Mouse (Mus musculus): ENCODE measurements around the gene Slc22a4. TPM values are rescaled to one million over a fixed set of nuclear protein-coding genes. Genes with fewer than 3 reads are reported as not detected.

Gene Slc22a4
- total and polyA plus RNA-seq, 3 experiments: 3.5 to 5.8 TPM; not detected in 1

DNA sequence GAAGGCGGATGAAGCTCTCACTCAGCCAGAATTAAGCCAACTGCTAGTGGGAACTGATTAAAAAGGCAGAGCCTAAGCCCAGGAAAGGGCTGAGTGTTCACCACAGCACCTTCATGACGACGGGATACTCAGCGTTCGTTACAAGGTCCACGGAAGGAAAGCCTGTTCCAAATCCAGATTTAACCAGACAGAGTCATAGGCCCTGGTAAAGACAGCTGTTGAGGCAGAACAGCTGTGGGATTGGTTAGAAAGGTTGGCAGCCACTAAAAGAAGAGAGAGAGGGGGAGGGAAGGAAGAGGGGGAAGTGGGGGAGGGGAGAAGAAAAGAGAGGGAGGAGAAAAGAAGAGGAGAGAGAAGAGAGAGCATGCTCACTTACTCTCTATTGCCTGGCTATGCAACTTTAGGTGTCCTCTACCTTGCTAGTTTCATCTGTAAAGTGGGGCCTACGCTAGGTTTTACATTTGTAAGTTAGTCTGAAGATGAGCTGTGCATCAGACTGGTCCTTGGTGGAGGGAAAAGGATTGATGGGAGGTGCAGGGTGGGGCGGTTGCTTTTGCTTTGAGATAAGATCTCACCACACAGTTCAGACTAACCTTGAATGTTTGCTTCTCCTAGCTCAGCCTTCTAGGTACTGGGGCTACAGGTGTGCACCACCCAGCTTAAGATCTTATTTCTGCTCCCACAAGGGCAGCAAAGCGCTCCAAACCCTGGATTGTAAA lies 35.0 kb upstream of the Slc22a4 start:
- Histone ChIP-seq H3K79me2 (ENCODE audit: control insufficient read depth, insufficient read depth, low read length, poor library complexity) (no peaks in the 10 kb centered on the region), H3K9ac (ENCODE audit: control insufficient read depth, low read depth, low read length, poor library complexity, severe bottlenecking) (no peak overlapping the region), H3K9me3 (replicated peaks; ENCODE audit: insufficient read depth, low read length) (no peaks in the 10 kb centered on the region), H3K27me3 (ENCODE audit: control insufficient read depth in 1 of 2, insufficient read depth in 2 of 2, low read length in 2 of 2) (peaks cover 4 to 5% of the 10 kb centered on the region in 2 experiments), H3K4me3 (ENCODE audit: control insufficient read depth in 1 of 2, insufficient read depth in 1 of 2, low read depth in 2 of 2, low read length in 2 of 2) (no peak overlapping the region), H3K4me1 (ENCODE audit: control insufficient read depth in 1 of 2, insufficient read depth in 2 of 2, low read length in 2 of 2) (peaks cover 0 to 2% of the 10 kb centered on the region in 2 experiments; a peak in 1 of 4 replicates), H3K27ac (ENCODE audit: control insufficient read depth, low read depth, low read length) (no peak overlapping the region), H3K36me3 (ENCODE audit: control insufficient read depth in 1 of 2, insufficient read depth in 2 of 2, low read length in 2 of 2) (no peaks in the 10 kb centered on the region)
- TF ChIP-seq SIN3A (IDR thresholded peaks at IDR 0.05; ENCODE audit: low read length) (no peak), ZKSCAN1 (IDR thresholded peaks at IDR 0.05; ENCODE audit: low read depth, low read length) (no peak), RAD21 (IDR thresholded peaks at IDR 0.05; ENCODE audit: low read depth, low read length) (no peak), MAFK (IDR thresholded peaks at IDR 0.05; ENCODE audit: borderline replicate concordance, low read depth, low read length) (no peak), CTCF (IDR thresholded peaks at IDR 0.05 in 2 of 3, conservative IDR thresholded peaks at IDR 0.05 in 1 of 3; ENCODE audit: control insufficient read depth in 1 of 3, insufficient read depth in 1 of 3, low read depth in 2 of 3, low read length in 3 of 3, poor library complexity in 1 of 3, severe bottlenecking in 1 of 3) (no peak), POLR2AphosphoS2 (IDR thresholded peaks at IDR 0.05; ENCODE audit: low read length) (no peak), EP300 (IDR thresholded peaks at IDR 0.05; ENCODE audit: low read depth in 1 of 2, low read length in 2 of 2) (no peak), MAZ (IDR thresholded peaks at IDR 0.05; ENCODE audit: low read depth, low read length) (no peak), TCF12 (IDR thresholded peaks at IDR 0.05; ENCODE audit: low read depth, low read length) (no peak), RCOR1 (IDR thresholded peaks at IDR 0.05; ENCODE audit: low read depth, low read length) (no peak), CHD1 (IDR thresholded peaks at IDR 0.05; ENCODE audit: low read depth, low read length) (no peak), MXI1 (IDR thresholded peaks at IDR 0.05; ENCODE audit: low read depth, low read length) (no peak), ZMIZ1 (IDR thresholded peaks at IDR 0.05; ENCODE audit: low read depth, low read length) (no peak), TBP (IDR thresholded peaks at IDR 0.05; ENCODE audit: low read depth, low read length) (no peak), BHLHE40 (IDR thresholded peaks at IDR 0.05; ENCODE audit: borderline replicate concordance, low read depth, low read length) (no peak), SMC3 (IDR thresholded peaks at IDR 0.05; ENCODE audit: low read depth, low read length) (no peak)
- DNase-seq (ENCODE audit: low read depth, low spot score): no peak

DNA sequence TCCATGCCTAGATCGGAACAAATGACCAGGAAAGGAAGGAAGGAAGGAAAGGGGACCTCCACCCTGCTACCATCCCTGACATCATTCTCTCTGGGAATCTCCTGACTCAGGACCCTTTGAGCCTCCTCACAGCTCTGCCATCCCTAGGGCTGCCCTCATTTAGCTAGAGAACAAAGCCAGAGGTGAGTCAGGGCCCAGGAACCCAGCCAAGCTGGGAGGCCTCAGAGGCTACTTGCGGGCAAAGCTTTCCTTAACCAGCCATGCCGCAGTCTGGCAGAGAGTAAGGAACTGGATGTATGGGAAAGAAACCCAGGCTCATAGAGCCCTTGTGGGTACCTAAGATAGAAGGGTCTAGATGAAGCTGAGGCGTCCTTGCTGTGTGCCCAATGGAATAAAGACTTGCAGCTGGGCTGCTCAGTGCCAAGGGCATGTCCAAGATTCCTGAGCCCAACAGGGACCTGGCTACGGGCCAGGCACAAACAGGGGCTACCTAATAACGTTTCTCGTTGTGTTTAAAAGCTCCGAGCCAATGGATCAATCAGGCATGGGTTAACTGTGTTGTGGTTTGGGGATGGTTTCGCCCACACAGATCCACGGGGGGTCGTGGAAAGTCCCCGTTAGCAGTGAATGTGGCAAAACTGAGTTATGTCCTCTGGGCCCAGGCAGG lies 34.3 kb upstream of the Slc22a4 start:
- no peak overlapping the region for H3K4me3 ChIP-seq (ENCODE audit: control insufficient read depth in 1 of 2, insufficient read depth in 1 of 2, low read depth in 2 of 2, low read length in 2 of 2)
- H3K27ac ChIP-seq (ENCODE audit: control insufficient read depth, low read depth, low read length): no peak overlapping the region
- no peaks in the 10 kb centered on the region for H3K79me2 ChIP-seq (ENCODE audit: control insufficient read depth, insufficient read depth, low read length, poor library complexity)
- H3K4me1 ChIP-seq (ENCODE audit: control insufficient read depth in 1 of 2, insufficient read depth in 2 of 2, low read length in 2 of 2): peaks cover 0 to 2% of the 10 kb centered on the region in 2 experiments; a peak in 1 of 4 replicates
- TF ChIP-seq CHD2 (IDR thresholded peaks at IDR 0.05; ENCODE audit: low read length) (no peak), POLR2AphosphoS5 (IDR thresholded peaks at IDR 0.05; ENCODE audit: borderline replicate concordance, low read depth, low read length) (no peak), RAD21 (IDR thresholded peaks at IDR 0.05; ENCODE audit: low read depth, low read length) (no peak), TBP (IDR thresholded peaks at IDR 0.05; ENCODE audit: low read depth, low read length) (no peak), MAX (IDR thresholded peaks at IDR 0.05; ENCODE audit: low read length) (no peak)
- no peak overlapping the region for H3K9ac ChIP-seq (ENCODE audit: control insufficient read depth, low read depth, low read length, poor library complexity, severe bottlenecking)
- H3K27me3 ChIP-seq (ENCODE audit: control insufficient read depth in 1 of 2, insufficient read depth in 2 of 2, low read length in 2 of 2): peaks cover 2 to 4% of the 10 kb centered on the region in 2 experiments; a peak in 3 of 4 replicates
- DNase-seq (ENCODE audit: low read depth, low spot score): no peak
- no peaks in the 10 kb centered on the region for H3K9me3 ChIP-seq (replicated peaks; ENCODE audit: insufficient read depth, low read length)
- no peaks in the 10 kb centered on the region for H3K36me3 ChIP-seq (ENCODE audit: control insufficient read depth in 1 of 2, insufficient read depth in 2 of 2, low read length in 2 of 2)
